Mouse (Mus musculus) c-Kit-positive CD71-positive TER-119-negative erythroid progenitor cells, embryonic 14.5 days (primary cell): Measurements from ENCODE around the gene Olfr628.
A peak's percentile ranks its signal among the peaks of the same experiment; 100 is the strongest.
"Not testable (repeated sequence)": the region's sequence is repeated elsewhere in the genome, so short reads cannot be mapped to it uniquely, and the experiment has no call there.

Experiments used
- DNase-seq: peaks from one replicate; pipeline ENCODE4 v3.0.0-alpha.2; 2013; ENCODE audit warnings: low read depth

Olfr628 gene

GRCm38 (mm10) chr7:103730074-103730473 is at the start of gene Olfr628:
Gene Olfr628 (plus strand): TSS chr7:103730374.
- no peak for DNase-seq

- DNase-seq: no peak
Measured at GRCm38 (mm10) chr7:103682420-103682819, 47.8 kb upstream of the Olfr628 start, which contains the start of gene Olfr625-ps1. Gene Olfr625-ps1 (plus strand): TSS chr7:103682720.

GRCm38 (mm10) chr7:103699469-103699868 is 30.7 kb upstream of the Olfr628 start:
- DNase-seq: no peak

GRCm38 (mm10) chr7:103712024-103712423 is 18.1 kb upstream of the Olfr628 start:
- DNase-seq: no peak

GRCm38 (mm10) chr7:103714371-103714770 is 15.8 kb upstream of the Olfr628 start, which contains the start of gene Olfr243:
Gene Olfr243 (plus strand): TSS chr7:103714671.
- DNase-seq: no peak

- not testable (repeated sequence) for DNase-seq
Measured at GRCm38 (mm10) chr7:103716398-103716797, 13.8 kb upstream of the Olfr628 start.

- no peak for DNase-seq
Measured at GRCm38 (mm10) chr7:103744843-103745242, 14.7 kb downstream of the Olfr628 start, which contains the start of gene Olfr629. Gene Olfr629 (minus strand): TSS chr7:103744943.

- no peak for DNase-seq
Measured at GRCm38 (mm10) chr7:103757233-103757632, 27.1 kb downstream of the Olfr628 start, which contains the start of gene Olfr630. Gene Olfr630 (minus strand): TSS chr7:103757333.

GRCm38 (mm10) chr7:103762212-103762611 is 32.0 kb downstream of the Olfr628 start:
- not testable (repeated sequence) for DNase-seq

- not testable (repeated sequence) for DNase-seq
Measured at GRCm38 (mm10) chr7:103767687-103768086, 37.5 kb downstream of the Olfr628 start.

- no peak for DNase-seq
Measured at GRCm38 (mm10) chr7:103771494-103771893, 41.3 kb downstream of the Olfr628 start, which contains the start of gene Olfr69. Gene Olfr69 (minus strand): TSS chr7:103771594.

- DNase-seq: peak; percentile 15
Measured at GRCm38 (mm10) chr7:103777652-103778051, 47.5 kb downstream of the Olfr628 start.

- DNase-seq: no peak
Measured at GRCm38 (mm10) chr7:103779598-103779997, 49.4 kb downstream of the Olfr628 start, which contains the start of gene Olfr68. Gene Olfr68 (minus strand): TSS chr7:103779698.
